Mouse (Mus musculus) spleen, adult 2 months (tissue): ENCODE results near the gene Mrpl45.

Source experiments
- CTCF ChIP-seq: fragments of 200-500 bp; IDR thresholded peaks from 2 replicates; pipeline ENCODE4 v1.5.1; 2011; ENCODE audit warnings: mild to moderate bottlenecking, inconsistent platforms; ENCODE audit not compliant: insufficient read depth, insufficient read length, insufficient replicate concordance; ENCODE audit errors: extremely low read depth
- POLR2A ChIP-seq: fragments of 200-500 bp; IDR thresholded peaks from 2 replicates; pipeline ENCODE4 v1.6.1; 2011; ENCODE audit warnings: low read depth, low read length, inconsistent platforms

DNA sequence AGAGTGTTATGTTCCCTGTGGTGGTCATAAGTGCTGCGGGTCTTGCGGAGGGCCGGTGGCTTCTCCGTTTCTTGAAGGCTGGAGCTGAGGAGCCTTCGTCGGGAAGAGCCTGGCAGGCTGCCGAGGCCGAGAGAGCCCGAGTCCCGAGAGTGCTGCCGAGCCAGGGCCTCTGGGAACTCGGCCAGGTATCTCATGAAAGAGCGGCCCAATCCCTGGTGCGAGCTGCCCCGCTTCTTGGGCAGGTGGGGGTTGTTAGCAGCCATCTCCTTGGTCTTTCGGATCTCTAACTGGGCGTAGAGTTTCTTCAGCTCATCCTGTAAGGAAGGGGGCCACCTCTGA is 23.4 kb downstream of the Mrpl45 start:
- TF ChIP-seq CTCF (no peak), POLR2A (no peak)
